Mouse (Mus musculus) forebrain, postnatal 0 days (tissue): ENCODE measurements around the gene Dop1b. TPM values are rescaled to one million over a fixed set of nuclear protein-coding genes. Genes with fewer than 3 reads are reported as not detected.

ENCODE experiments used
- ATAC-seq: fragments of 200-750 bp; cut with Nextera tagmentation; 2 replicates; pipeline ENCODE4 v1.8.0; 2017; ENCODE audit warnings: mild to moderate bottlenecking, moderate library complexity
- DNase-seq: peaks from one replicate; pipeline ENCODE4 v3.0.0-alpha.2; 2015
- H3K27ac ChIP-seq: fragments of 300-500 bp; sonication (generic); 2 replicates; pipeline ENCODE4 v1.5.1; 2014; ENCODE audit warnings: low read depth, mild to moderate bottlenecking, antibody characterized with exemption, low read length, moderate library complexity, mixed read lengths
- H3K27me3 ChIP-seq: fragments of 300-500 bp; sonication (generic); 2 replicates; pipeline ENCODE4 v1.6.1; 2014; ENCODE audit warnings: mild to moderate bottlenecking, low read length, mixed read lengths; ENCODE audit not compliant: insufficient read depth
- H3K36me3 ChIP-seq: fragments of 300-500 bp; sonication (generic); 2 replicates; pipeline ENCODE4 v1.6.1; 2014; ENCODE audit warnings: mild to moderate bottlenecking, moderate library complexity; ENCODE audit not compliant: insufficient read depth
- H3K4me1 ChIP-seq: fragments of 300-500 bp; sonication (generic); 2 replicates; pipeline ENCODE4 v1.6.1; 2014; ENCODE audit warnings: antibody characterized with exemption; ENCODE audit not compliant: insufficient read depth
- H3K4me2 ChIP-seq: fragments of 300-500 bp; sonication (generic); 2 replicates; pipeline ENCODE4 v1.6.1; 2014; ENCODE audit warnings: low read depth, mild to moderate bottlenecking, moderate library complexity
- H3K4me3 ChIP-seq: fragments of 300-500 bp; sonication (generic); 2 replicates; pipeline ENCODE4 v1.5.1; 2014; ENCODE audit warnings: low read depth, low read length, mixed read lengths
- H3K9ac ChIP-seq: fragments of 300-500 bp; sonication (generic); 2 replicates; pipeline ENCODE4 v1.6.1; 2014; ENCODE audit warnings: mild to moderate bottlenecking
- H3K9me3 ChIP-seq: fragments of 300-500 bp; sonication (generic); 2 replicates; pipeline ENCODE4 v1.6.1; 2016; ENCODE audit warnings: low read length
- CTCF ChIP-seq: sonication (generic); IDR thresholded peaks from 2 replicates; pipeline ENCODE4 v1.5.1; 2016; ENCODE audit warnings: antibody characterized with exemption, control low read depth, low read depth
- WGBS: fragments of 180-500 bp; shearing (Covaris S2); extraction: QIAGEN DNeasy Blood & Tissue Kit; methylation state at CpG from one replicate; pipeline ENCODE4 v1.1.7; 2014; 5-methylcytosine and 5-hydroxymethylcytosine counted together
- polyA plus RNA-seq: library from polyadenylated mRNA; unstranded; fragments of >200 nt; fragmentation: Nextera tagmentation; extraction: Ambion mirVana; gene quantifications from 2 replicates; pipeline ENCODE4 v1.2.1, GENCODE M21; 2015
- total RNA-seq: library from RNA; depleted of rRNA; stranded (reverse); fragments of >200 nt; gene quantifications from 2 replicates; pipeline ENCODE4 v1.2.3, GENCODE M21; 2014

Dop1b gene
- total and polyA plus RNA-seq, 2 experiments from 2014 or later = 22.0 to 48.4 TPM

DNA sequence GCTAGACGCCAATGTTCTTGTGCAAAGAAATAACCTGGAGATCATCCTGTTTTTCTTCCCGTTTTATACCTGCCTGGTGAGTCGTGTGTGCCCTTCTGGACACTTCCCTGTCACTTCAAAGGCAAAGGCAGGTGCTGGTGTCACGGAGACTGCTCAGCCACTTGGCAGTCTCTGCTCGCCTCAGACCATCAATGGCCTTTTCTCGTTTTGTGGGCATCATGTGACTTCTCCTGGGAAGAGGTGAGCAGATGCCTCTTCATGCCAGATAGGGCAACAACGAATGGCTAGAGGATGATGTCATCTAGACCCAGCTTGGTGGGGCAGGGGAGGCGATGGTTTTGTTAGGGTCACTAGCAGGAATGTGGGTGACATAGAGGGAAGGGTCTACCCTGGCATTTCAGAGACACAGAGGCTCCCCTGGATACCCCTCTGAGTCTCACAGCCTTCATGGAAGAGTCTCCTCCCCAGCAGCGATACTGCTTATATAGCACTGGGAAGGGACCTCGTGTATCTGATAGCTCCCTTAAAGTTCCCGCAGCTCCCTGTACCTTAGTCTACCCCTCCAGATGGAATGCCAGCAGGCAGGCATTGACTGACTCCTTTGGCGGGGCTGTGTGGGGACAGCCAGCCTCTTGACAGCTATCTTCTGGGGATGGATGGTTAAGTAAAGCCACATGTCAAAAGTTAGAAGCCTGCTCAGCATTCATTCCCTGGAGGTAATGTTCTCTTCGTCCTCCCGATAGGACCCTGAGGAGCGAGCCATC is 37.6 kb downstream of the Dop1b start:
- ATAC-seq (no peak), DNase-seq (no peak)
- Histone ChIP-seq H3K9ac (no peak overlapping the region), H3K27ac (no peak overlapping the region), H3K4me3 (no peak overlapping the region), H3K36me3 (peaks cover 41% of the 10 kb centered on the region), H3K9me3 (no peaks in the 10 kb centered on the region), H3K4me1 (no peaks in the 10 kb centered on the region), H3K4me2 (no peak overlapping the region), H3K27me3 (no peaks in the 10 kb centered on the region)
- WGBS = 80% methylated on average over 15 of the region's 15 CpGs
- no peak for TF ChIP-seq CTCF

DNA sequence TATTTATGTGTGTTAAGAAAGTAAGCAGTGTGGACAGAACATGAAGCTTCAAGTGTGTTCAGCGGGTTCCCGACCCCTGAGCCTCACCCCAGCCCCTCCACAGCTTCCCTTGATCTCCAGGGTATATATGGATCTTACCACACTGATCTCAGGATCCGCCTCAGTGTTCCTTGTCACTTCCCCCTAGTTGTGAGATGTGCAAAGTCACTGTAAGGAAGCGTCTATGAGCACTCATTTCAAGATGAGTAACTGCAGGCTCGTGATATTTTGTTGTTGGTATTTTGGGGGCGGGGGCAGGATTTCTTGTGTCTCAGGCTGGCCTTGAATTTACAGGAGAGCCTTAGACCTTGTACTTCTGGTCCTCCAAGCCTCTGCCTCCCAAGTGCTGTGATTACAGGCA is 38.8 kb downstream of the Dop1b start:
- no peak overlapping the region for H3K4me2 ChIP-seq
- no peak overlapping the region for H3K4me3 ChIP-seq
- no peak for ATAC-seq
- H3K4me1 ChIP-seq = no peaks in the 10 kb centered on the region
- peaks cover 52% of the 10 kb centered on the region for H3K36me3 ChIP-seq
- no peak for TF ChIP-seq CTCF
- no peaks in the 10 kb centered on the region for H3K27me3 ChIP-seq
- 90% methylated on average over 6 of the region's 6 CpGs for WGBS
- no peak overlapping the region for H3K9ac ChIP-seq
- no peaks in the 10 kb centered on the region for H3K9me3 ChIP-seq
- no peak overlapping the region for H3K27ac ChIP-seq
- no peak for DNase-seq

DNA sequence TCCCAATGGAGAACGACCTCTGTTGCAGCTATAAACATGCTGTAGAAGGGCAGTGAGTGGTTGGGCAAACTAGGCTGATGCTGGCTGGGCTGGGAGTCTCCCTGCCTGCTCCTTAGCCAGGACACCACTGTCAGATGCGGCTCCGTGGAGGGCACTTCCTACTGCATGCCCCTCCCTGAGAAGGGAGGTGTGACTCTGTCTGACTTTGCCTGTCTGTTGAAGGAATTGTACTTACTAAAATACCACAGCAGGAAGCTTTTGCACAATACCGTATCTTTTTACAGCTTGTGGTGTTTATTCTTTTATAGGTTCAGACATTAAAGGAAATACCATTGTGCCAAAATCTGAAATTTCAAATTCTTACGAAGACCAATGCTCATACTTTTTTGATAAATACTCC is 40.1 kb downstream of the Dop1b start:
- no peak overlapping the region for H3K27ac ChIP-seq
- no peaks in the 10 kb centered on the region for H3K9me3 ChIP-seq
- H3K4me3 ChIP-seq = no peak overlapping the region
- no peak overlapping the region for H3K9ac ChIP-seq
- H3K4me1 ChIP-seq = no peaks in the 10 kb centered on the region
- H3K4me2 ChIP-seq = no peak overlapping the region
- TF ChIP-seq CTCF = no peak
- H3K36me3 ChIP-seq = peaks cover 57% of the 10 kb centered on the region
- DNase-seq = no peak
- WGBS = 71% methylated on average over 5 of the region's 5 CpGs
- no peak for ATAC-seq
- H3K27me3 ChIP-seq = no peaks in the 10 kb centered on the region

DNA sequence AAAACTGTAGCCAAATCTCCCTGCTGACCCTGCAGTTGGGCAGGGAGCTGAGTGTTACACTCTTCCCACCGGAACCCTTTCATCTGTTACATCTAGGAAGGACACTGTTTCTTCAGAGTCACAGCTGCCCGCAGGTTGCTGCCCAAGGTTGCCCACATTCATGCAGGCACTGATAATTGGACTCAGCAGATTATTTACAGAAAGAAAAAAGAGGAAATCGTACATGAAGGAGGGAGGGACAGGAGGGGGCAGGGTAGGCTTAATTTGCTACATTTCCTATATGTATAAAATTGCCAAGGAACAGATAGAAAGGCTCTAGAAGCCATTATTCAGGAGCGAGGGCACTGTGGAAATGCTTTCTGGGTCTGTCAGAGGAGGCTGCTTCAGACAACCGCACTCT is 44.9 kb downstream of the Dop1b start:
- H3K4me2 ChIP-seq = no peak overlapping the region
- H3K9ac ChIP-seq = no peak overlapping the region
- 87% methylated on average over 5 of the region's 5 CpGs for WGBS
- H3K27ac ChIP-seq = no peak overlapping the region
- H3K9me3 ChIP-seq = no peaks in the 10 kb centered on the region
- TF ChIP-seq CTCF = no peak
- H3K4me3 ChIP-seq = no peak overlapping the region
- H3K36me3 ChIP-seq = peaks cover 86% of the 10 kb centered on the region
- ATAC-seq (no peak), DNase-seq (no peak)
- H3K27me3 ChIP-seq = no peaks in the 10 kb centered on the region
- H3K4me1 ChIP-seq = no peaks in the 10 kb centered on the region

DNA sequence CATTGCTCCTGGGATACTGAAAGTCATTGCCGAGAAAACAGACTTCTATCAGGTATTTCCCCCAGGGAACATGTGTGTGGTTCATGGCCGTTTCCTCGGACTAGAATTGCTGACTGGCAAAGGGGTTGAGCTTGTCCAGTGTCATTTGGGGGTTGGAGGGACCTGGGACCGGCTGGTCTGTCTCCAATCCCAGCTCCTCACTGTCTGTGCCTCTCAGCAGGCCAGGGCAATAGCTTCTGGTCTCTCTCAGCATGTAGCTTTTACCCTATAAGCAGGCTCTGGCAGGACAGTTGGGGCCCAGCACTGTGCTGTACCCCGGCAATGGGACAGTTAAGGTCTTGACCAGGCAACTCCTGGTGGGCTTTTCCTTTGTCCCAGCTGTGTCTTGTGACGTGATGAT is 51.7 kb downstream of the Dop1b start:
- H3K9ac ChIP-seq = no peak overlapping the region
- H3K27ac ChIP-seq = no peak overlapping the region
- no peaks in the 10 kb centered on the region for H3K27me3 ChIP-seq
- no peaks in the 10 kb centered on the region for H3K4me1 ChIP-seq
- no peak for TF ChIP-seq CTCF
- peaks cover 85% of the 10 kb centered on the region for H3K36me3 ChIP-seq
- DNase-seq (no peak), ATAC-seq (no peak)
- H3K4me2 ChIP-seq = no peak overlapping the region
- H3K9me3 ChIP-seq = no peaks in the 10 kb centered on the region
- H3K4me3 ChIP-seq = no peak overlapping the region
- 84% methylated on average over 6 of the region's 6 CpGs for WGBS

DNA sequence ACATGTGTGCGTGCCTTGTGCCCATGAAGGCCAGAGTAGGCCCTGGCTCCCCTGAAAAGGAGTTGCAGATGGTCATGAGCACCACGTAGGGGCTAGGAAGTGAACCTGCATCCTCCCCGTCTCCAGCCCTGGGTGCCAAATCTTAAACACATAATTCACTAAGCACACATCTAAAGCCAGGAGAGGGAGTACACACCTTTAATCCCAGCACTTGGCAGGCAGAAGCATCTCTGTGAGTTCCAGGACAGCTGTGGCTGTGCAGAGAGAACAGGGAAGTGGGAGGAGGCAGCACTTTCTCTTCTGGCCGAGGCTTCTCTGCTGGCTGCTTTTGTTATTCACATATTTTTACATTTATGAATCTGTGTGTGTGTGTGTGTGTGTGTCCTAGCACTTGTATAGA is 52.9 kb downstream of the Dop1b start:
- ATAC-seq = no peak
- Histone ChIP-seq H3K27me3 (no peaks in the 10 kb centered on the region), H3K9me3 (no peaks in the 10 kb centered on the region), H3K4me3 (no peak overlapping the region), H3K4me1 (no peaks in the 10 kb centered on the region), H3K36me3 (peaks cover 83% of the 10 kb centered on the region), H3K9ac (no peak overlapping the region), H3K4me2 (no peak overlapping the region), H3K27ac (no peak overlapping the region)
- DNase-seq = no peak
- no peak for TF ChIP-seq CTCF
- WGBS = 61% methylated on average over 4 of the region's 4 CpGs

DNA sequence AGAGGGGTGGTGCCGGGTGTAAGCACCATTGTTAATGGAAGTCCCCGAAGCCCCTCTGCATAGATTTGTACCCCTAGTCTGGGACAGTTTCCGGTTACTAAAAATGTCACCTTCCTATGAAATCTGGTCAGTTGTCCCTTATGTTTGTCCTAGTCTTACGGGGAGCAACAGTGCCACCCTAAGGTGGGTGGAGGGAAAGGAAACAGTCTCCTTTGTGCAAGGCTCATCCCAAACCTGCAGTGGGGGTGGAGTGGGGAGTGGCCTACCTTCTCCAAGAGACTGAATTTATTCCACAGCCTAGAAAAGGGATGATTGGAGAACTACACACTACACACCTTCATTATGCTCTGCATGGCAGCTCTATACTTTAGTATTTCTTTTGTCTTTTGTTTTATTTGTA is 55.3 kb downstream of the Dop1b start:
- no peak overlapping the region for H3K4me3 ChIP-seq
- no peak overlapping the region for H3K9ac ChIP-seq
- no peaks in the 10 kb centered on the region for H3K4me1 ChIP-seq
- H3K27ac ChIP-seq = no peak overlapping the region
- 48% methylated on average over 4 of the region's 4 CpGs for WGBS
- no peaks in the 10 kb centered on the region for H3K27me3 ChIP-seq
- H3K9me3 ChIP-seq = no peaks in the 10 kb centered on the region
- ATAC-seq = peak; percentile 58; the same call in 1 of the 2 replicates
- H3K36me3 ChIP-seq = peaks cover 83% of the 10 kb centered on the region
- TF ChIP-seq CTCF = peak; percentile 61
- H3K4me2 ChIP-seq = no peak overlapping the region
- DNase-seq = peak; percentile 45
